Mouse (Mus musculus): ENCODE results near the gene Myadml2. TPM values are rescaled to one million over a fixed set of nuclear protein-coding genes. Genes with fewer than 3 reads are reported as not detected.

Gene Myadml2
- polyA plus RNA-seq, 1 experiment from 2014 or later = 10.9 TPM

DNA sequence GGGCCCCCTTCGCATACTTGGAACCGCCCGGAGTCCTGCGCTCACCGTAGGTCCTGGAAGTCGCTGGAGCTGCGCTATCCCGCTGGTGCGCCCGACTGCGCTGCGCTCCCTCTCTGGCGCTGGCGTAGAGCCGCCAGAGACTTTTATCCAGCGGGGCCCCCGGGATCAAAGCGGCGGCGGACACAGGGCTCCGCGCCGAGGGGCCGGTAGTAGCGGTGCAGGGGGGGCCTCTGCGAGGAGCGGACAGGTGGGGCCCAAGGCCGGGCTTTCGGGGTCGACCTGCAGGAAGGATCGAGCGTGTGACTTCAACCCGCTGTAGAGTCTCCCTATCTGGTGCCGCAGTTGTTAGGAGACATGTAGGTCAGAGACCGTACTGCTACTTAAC lies 13.1 kb upstream of the Myadml2 start, which contains the start of gene Notum:
Gene Notum (minus strand): TSS at position 100 of the 385 bp plus-strand sequence.
- Histone ChIP-seq H3K27me3 (replicated peaks) (peaks cover 93% of the 10 kb centered on the region), H3K4me2 (peak within 1 kb of the TSS; percentile 78), H3K4me1 (replicated peaks) (peaks cover 42% of the 10 kb centered on the region), H3K9ac (peak within 1 kb of the TSS; percentile 51), H3K9me3 (replicated peaks) (no peaks in the 10 kb centered on the region), H3K4me3 (peak within 1 kb of the TSS; percentile 51), H3K27ac (ENCODE audit: poor library complexity, severe bottlenecking) (no peak within 1 kb of the TSS), H3K36me3 (no peaks in the 10 kb centered on the region)
- WGBS = under 1% methylated on average over 35 of the region's 35 CpGs
- no peak for ATAC-seq (ENCODE audit: insufficient number of reproducible peaks, low FRiP score)

DNA sequence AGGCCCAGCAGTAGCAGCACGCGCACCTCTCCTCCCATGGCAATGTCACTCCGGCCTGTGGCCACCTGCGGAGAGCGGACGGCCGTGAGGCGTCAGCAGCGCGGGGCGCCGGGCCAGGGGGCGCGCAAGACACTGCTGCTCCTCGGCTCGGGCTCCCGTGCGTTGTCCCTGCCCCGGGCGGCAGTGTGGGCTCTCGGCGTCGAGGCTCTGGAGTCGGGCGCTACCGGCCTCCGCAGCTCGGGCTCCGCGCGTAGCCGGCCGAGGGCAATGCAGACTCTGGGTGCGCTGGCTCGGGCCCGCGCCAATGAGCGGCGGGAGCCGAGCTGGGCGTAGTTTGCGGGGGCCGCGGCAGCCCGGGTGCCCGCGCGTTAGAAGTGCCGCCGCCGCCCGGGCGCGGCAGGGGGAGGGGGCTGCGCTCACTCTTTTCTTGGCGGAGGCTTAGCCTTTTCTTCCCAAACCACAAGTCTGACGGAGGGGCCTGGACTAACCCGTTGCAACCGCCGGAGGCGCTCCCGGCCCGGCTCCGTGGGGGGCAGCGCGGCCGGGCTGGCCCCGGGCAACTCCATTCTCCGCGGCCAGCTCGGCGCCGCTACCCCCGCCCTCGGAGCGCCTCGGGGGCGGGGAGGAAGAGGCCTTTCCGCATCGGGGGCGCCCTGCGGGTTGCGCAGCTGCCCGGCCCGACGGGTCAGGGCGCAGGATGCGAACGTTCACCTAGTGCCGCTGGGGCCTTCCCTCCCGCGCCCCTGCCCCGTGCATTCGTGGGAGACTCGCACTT lies 12.5 kb upstream of the Myadml2 start:
- Histone ChIP-seq H3K4me2 (peak overlapping the region; percentile 78), H3K9ac (peak overlapping the region; percentile 51), H3K4me3 (peak overlapping the region; percentile 51), H3K27me3 (replicated peaks) (peaks cover 97% of the 10 kb centered on the region), H3K36me3 (no peaks in the 10 kb centered on the region), H3K4me1 (replicated peaks) (peaks cover 38% of the 10 kb centered on the region), H3K27ac (ENCODE audit: poor library complexity, severe bottlenecking) (no peak overlapping the region), H3K9me3 (replicated peaks) (no peaks in the 10 kb centered on the region)
- ATAC-seq (ENCODE audit: insufficient number of reproducible peaks, low FRiP score) = peak; percentile 23; the same call in 1 of the 2 replicates
- WGBS = under 1% methylated on average over 89 of the region's 95 CpGs

DNA sequence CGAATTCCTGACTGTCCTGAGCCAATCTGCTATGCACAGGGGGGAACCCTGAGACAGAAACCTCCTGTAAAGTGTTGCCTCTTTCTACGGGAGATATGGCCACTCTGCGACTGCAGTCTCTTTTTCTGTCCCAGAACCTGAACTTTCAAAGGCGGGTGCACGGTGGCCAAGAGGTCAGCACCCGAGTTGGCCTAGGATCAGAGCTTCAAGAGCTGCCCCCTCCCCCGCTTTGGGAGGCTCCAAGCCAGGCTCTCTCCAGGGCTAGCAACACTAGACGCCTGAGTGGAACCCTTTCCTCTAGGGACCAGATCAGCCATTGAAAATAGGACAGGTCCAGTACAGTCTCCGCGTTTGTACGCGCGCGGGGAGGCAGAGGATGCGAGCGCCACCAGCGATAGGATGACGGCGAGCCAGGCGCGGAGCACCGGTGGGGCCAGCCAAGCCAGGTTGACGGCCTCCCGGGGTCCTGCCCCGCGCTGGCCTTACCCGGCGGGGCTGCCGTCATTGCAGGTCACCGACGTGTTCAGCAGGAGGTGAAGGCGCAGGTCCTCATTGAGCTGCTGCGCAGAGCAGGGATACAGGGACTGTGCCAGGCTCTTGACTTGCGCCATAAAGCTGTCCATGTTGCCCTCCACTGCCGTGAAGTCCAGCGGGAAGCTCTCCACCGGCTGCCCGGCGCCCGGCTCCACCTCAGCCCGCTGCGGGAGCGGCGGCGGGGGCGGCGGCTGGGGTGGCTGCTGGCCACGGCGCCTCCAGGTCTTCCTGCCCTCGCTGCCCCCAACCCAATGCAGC lies 11.7 kb upstream of the Myadml2 start:
- Histone ChIP-seq H3K27me3 (replicated peaks) (peaks cover 93% of the 10 kb centered on the region), H3K9ac (peak overlapping the region; percentile 51; the same call in 1 of the 2 replicates), H3K27ac (ENCODE audit: poor library complexity, severe bottlenecking) (no peak overlapping the region), H3K4me1 (replicated peaks) (peaks cover 38% of the 10 kb centered on the region), H3K4me2 (peak overlapping the region; percentile 78), H3K36me3 (no peaks in the 10 kb centered on the region), H3K9me3 (replicated peaks) (no peaks in the 10 kb centered on the region), H3K4me3 (peak overlapping the region; percentile 51)
- no peak for ATAC-seq (ENCODE audit: insufficient number of reproducible peaks, low FRiP score)
- 3% methylated on average over 50 of the region's 50 CpGs for WGBS

DNA sequence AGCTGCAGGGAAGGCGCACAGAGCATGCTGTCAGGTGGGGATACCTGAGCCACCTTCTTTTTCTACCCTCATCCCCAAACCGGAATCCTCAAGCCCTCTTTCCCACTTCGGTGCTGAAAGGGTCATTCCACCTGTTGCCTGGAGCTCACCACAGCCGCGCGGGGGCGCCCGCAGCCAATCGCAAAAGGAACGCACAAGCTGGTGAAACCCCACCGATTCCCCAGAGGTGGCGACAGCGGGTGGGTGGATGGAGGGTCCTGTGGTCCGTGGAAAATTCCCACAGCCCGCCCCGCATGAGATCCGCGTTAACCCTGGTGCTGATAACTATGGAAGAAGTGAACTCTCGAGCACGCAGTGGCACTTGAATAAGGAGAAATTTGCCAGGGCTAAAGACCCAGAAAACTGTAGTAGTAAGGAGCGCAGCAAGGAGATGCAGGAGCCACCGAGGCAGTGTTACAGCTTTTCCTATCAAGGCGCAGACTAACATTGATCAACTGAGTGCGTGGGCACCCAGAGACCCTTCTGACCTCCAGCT lies 11.0 kb upstream of the Myadml2 start:
- Histone ChIP-seq H3K9me3 (replicated peaks) (no peaks in the 10 kb centered on the region), H3K9ac (no peak overlapping the region), H3K27ac (ENCODE audit: poor library complexity, severe bottlenecking) (no peak overlapping the region), H3K4me2 (peak overlapping the region; percentile 78), H3K4me1 (replicated peaks) (peaks cover 40% of the 10 kb centered on the region), H3K36me3 (no peaks in the 10 kb centered on the region), H3K4me3 (peak overlapping the region; percentile 51), H3K27me3 (replicated peaks) (peaks cover 93% of the 10 kb centered on the region)
- 5% methylated on average over 24 of the region's 24 CpGs for WGBS
- ATAC-seq (ENCODE audit: insufficient number of reproducible peaks, low FRiP score) = no peak

DNA sequence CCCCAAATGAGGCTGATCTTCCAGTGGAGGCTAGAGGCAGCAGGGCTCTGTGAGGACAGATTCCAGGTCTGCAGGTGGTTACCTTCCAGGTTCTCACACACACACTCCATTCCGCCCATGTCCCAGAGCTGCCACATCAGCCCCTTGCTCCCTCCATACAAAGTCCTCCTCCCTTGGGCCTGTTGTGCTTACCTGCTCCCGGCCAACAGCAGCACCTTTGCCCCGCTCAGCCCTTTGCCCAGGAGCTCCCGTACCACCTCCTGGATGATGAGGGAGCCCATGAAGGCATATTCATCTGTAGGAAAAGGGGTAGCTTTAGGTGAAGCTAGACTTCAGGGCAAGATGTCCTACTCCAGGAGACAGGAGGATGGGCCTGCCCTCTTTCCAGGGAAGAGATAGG lies 9.3 kb upstream of the Myadml2 start:
- Histone ChIP-seq H3K9me3 (replicated peaks) (no peaks in the 10 kb centered on the region), H3K9ac (no peak overlapping the region), H3K27ac (ENCODE audit: poor library complexity, severe bottlenecking) (no peak overlapping the region), H3K27me3 (replicated peaks) (peaks cover 78% of the 10 kb centered on the region), H3K4me3 (no peak overlapping the region), H3K4me1 (replicated peaks) (peaks cover 33% of the 10 kb centered on the region), H3K4me2 (no peak overlapping the region), H3K36me3 (no peaks in the 10 kb centered on the region)
- ATAC-seq (ENCODE audit: insufficient number of reproducible peaks, low FRiP score) = no peak
- 82% methylated on average over 4 of the region's 4 CpGs for WGBS

DNA sequence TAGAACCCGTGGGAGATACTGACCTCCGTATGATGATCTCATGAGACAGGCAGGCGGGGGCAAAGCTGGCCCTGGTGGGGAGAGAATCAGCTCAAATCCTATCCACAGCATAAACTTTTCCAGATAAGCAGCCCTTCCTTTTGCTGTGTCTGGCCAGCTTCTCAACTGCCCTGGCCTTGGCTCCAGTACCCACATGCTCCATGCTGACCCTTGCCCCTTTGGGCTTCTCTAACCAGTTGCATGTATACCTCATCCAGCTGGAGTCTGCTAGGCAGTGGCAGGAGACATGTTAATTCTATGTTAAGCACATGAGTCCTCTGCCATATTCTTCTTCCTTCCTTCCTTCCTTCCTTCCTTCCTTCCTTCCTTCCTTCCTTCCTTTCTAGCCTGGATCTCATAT lies 6.8 kb upstream of the Myadml2 start:
- H3K9ac ChIP-seq = no peak overlapping the region
- H3K4me1 ChIP-seq (replicated peaks) = peaks cover 15% of the 10 kb centered on the region
- no peak for ATAC-seq (ENCODE audit: insufficient number of reproducible peaks, low FRiP score)
- H3K27me3 ChIP-seq (replicated peaks) = peaks cover 52% of the 10 kb centered on the region
- H3K27ac ChIP-seq (ENCODE audit: poor library complexity, severe bottlenecking) = no peak overlapping the region
- H3K4me3 ChIP-seq = no peak overlapping the region
- no peaks in the 10 kb centered on the region for H3K9me3 ChIP-seq (replicated peaks)
- 64% methylated on average over 3 of the region's 3 CpGs for WGBS
- no peaks in the 10 kb centered on the region for H3K36me3 ChIP-seq
- H3K4me2 ChIP-seq = no peak overlapping the region

DNA sequence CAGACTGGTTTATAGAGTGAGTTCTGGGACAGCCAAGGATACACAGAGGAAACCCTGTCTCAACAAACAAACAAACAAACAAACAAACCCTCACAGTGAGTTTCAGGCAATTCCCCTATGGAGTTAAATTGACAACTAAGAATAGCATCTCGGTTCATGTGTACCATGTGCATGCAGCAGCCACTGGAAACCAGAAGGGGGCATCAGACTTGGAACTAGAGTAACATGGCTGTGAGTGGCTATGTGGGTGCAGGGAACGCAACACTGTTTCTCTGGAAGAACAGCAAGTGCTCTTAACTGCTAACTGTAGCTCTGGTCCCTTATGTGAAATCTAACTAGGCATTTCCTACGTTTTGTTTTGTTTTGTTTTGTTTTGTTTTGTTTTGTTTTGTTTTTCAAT lies 3.9 kb upstream of the Myadml2 start:
- H3K27ac ChIP-seq (ENCODE audit: poor library complexity, severe bottlenecking) = no peak overlapping the region

DNA sequence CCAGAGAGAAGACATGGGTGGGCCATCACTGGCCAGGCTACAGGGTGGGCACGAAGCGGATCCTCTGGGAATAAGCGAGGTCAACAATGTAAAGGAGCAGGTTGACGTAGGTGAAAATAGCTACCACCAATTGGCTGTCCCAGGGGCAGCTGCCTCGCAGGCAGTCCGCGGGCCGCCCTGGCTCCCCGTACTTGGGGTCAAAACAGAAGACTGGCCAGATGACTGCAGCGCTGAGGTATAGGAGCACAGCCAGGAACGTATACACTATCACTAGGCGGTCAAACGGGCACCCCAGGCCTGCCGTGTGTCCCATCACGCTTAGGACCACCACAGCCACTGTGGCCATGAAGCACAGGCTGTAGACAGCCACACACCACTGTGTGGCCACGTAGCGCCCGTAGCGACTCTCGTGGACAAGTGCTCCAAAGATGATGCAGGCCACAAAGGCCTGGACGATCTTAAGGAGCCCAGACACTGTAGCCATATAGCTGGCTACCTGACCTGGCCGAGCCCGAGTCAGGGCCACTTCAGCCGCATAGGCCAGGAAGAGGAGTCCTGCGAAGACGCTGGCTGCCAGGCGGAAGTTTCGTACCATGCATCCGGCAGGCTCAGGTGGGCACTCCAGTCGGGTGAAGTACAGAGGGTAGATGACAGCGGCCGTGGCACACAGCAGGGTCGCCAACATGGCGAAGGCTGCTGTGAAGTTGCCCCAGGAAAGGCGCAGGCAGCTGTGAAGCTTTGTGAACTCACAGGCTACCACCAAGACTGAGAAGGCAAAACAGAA lies 719 bp downstream of the Myadml2 start:
- Histone ChIP-seq H3K9ac (peak overlapping the region; percentile 82), H3K4me1 (replicated peaks) (peaks cover 25% of the 10 kb centered on the region), H3K27ac (ENCODE audit: poor library complexity, severe bottlenecking) (peak overlapping the region; percentile 90), H3K4me2 (peak overlapping the region; percentile 74), H3K27me3 (replicated peaks) (peaks cover 14% of the 10 kb centered on the region; the same call in 1 of the 2 replicates), H3K36me3 (no peaks in the 10 kb centered on the region), H3K4me3 (peak overlapping the region; percentile 52), H3K9me3 (replicated peaks) (no peaks in the 10 kb centered on the region)
- ATAC-seq (ENCODE audit: insufficient number of reproducible peaks, low FRiP score) = no peak
- WGBS = 64% methylated on average over 35 of the region's 35 CpGs

More for the DNA sequence above, 3.9 kb upstream of the Myadml2 start:
- Histone ChIP-seq H3K27me3 (replicated peaks) (peaks cover 37% of the 10 kb centered on the region), H3K4me1 (replicated peaks) (peaks cover 18% of the 10 kb centered on the region), H3K36me3 (no peaks in the 10 kb centered on the region), H3K9ac (no peak overlapping the region), H3K9me3 (replicated peaks) (no peaks in the 10 kb centered on the region), H3K4me2 (no peak overlapping the region), H3K4me3 (no peak overlapping the region)
- WGBS = 65% methylated on average over 3 of the region's 3 CpGs
- no peak for ATAC-seq (ENCODE audit: insufficient number of reproducible peaks, low FRiP score)

DNA sequence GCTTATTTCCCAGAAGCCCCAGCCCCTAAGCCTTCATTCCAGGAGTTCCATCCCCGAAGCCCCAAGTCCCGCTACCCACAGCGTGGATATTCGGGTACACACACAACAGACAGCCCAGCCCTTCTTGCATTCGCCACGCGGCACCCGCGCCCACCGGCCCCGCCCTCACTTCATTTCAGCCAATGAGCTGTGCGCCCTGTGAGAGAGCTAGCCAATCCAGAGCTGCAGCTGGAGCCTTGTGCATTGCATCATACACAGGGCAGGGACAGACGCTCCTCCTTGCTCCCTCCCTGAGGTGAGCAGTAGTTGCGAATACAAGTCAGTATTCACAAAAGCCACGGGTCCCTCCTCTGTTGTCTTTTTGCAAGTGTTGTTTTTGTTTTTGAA lies 4.4 kb downstream of the Myadml2 start, which contains the start of gene Pycr1:
Gene Pycr1 (minus strand): TSS at position 169 of the 387 bp plus-strand sequence.
- peak; percentile 99 for ATAC-seq (ENCODE audit: insufficient number of reproducible peaks, low FRiP score)
- under 1% methylated on average over 15 of the region's 15 CpGs for WGBS
- H3K9ac ChIP-seq = peak within 1 kb of the TSS; percentile 77

DNA sequence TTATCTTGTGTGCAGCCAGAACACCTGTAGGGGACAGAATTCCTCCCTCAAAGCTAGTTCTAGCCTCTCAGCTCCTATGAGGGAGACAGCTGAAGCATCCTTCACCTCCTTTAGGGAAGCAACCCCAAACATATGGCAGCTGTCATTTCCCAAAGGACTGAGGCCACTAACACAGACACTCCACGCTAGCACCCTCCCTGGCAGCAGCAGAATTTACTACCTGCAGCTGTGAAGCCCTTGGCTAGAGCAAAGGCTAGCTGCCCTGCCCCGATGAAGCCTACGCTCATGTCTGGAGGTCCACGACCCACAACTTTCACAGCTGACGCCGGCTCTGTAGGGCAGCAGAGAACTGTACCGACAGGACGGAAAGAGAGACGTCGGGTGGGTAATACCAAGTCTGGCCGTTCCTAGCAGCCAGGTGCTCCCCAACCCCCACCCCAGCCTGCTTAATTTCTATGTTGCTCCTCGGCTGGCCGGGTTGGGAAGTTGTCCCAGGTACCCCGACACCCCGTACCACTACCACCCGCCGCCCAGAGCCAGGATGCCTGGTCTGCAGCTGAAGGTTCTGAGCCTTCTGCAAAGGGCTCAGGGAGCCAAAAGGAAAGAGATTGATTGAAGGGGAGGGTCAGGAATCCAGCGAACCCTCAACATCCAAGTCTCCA lies 4.9 kb downstream of the Myadml2 start:
- Histone ChIP-seq H3K4me2 (peak overlapping the region; percentile 94), H3K4me3 (peak overlapping the region; percentile 57), H3K9ac (peak overlapping the region; percentile 77), H3K9me3 (replicated peaks) (no peaks in the 10 kb centered on the region), H3K27me3 (replicated peaks) (peaks cover 23% of the 10 kb centered on the region), H3K36me3 (no peaks in the 10 kb centered on the region), H3K27ac (ENCODE audit: poor library complexity, severe bottlenecking) (no peak overlapping the region), H3K4me1 (replicated peaks) (peaks cover 25% of the 10 kb centered on the region)
- peak; percentile 30 for ATAC-seq (ENCODE audit: insufficient number of reproducible peaks, low FRiP score)
- WGBS = 3% methylated on average over 18 of the region's 18 CpGs

More for the DNA sequence above, 4.4 kb downstream of the Myadml2 start, which contains the start of gene Pycr1:
- H3K27ac ChIP-seq (ENCODE audit: poor library complexity, severe bottlenecking) = no peak within 1 kb of the TSS
- peaks cover 25% of the 10 kb centered on the region for H3K27me3 ChIP-seq (replicated peaks)
- no peaks in the 10 kb centered on the region for H3K9me3 ChIP-seq (replicated peaks)
- H3K36me3 ChIP-seq = no peaks in the 10 kb centered on the region
- peak within 1 kb of the TSS; percentile 57 for H3K4me3 ChIP-seq
- H3K4me2 ChIP-seq = peak within 1 kb of the TSS; percentile 94
- peaks cover 27% of the 10 kb centered on the region for H3K4me1 ChIP-seq (replicated peaks)
